Mouse (Mus musculus) neutrophil, adult 59 days (primary cell): ENCODE data around the gene Vmn1r223. TPM values are rescaled to one million over a fixed set of nuclear protein-coding genes. Genes with fewer than 3 reads are reported as not detected.

Experiments used
- total RNA-seq, 2 experiments: library from RNA; stranded (reverse); gene quantifications; 1 replicate in 1 of 2; 2 replicates in 1 of 2; pipeline ENCODE4 v1.2.4; 2023

The Vmn1r223 gene
- total RNA-seq = not detected

GRCm38 (mm10) chr13:23246834-23247233 lies at the start of gene Vmn1r223:
Vmn1r223 (plus strand) TSS chr13:23247134.

DNA sequence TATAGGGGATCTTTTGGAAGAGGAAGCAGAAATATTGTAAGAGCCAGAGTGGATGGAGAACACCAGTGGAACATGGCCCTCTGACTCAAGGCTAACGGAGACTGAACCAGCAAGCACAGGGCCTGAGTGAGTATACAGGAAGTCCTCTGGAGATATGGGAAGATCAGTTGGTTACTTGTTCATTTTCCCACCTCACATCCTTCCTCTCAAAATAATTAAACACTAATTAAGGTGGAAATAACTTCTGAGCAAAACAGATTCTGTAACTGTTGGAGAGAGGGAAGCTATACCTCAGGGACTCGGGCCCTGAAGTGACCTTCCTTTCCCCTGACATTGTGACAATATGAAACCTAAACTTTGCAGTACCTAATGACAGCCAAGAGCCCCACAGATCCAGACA lies 33.1 kb upstream of the Vmn1r223 start, which contains the start of gene Vmn1r221:
Gene Vmn1r221, plus strand, starts transcription at position 301 of the 400 bp plus-strand sequence.

GRCm38 (mm10) chr13:23235847-23236246 lies 11.1 kb upstream of the Vmn1r223 start, which contains the start of gene Vmn1r222:
Vmn1r222 (minus strand) TSS chr13:23235947.

Other genes with a start within 250 kb of the Vmn1r223 start
- gene Vmn1r213, start 239.5 kb upstream of the Vmn1r223 start, total RNA-seq = not detected
- not detected for gene Vmn1r214, start 216.7 kb upstream of the Vmn1r223 start, total RNA-seq
- gene Vmn1r215, start 179.1 kb upstream of the Vmn1r223 start, total RNA-seq = not detected
- not detected for gene Vmn1r217, start 128.9 kb upstream of the Vmn1r223 start, total RNA-seq
- gene Vmn1r218, start 114.0 kb upstream of the Vmn1r223 start, total RNA-seq = not detected
- gene Vmn1r219, start 87.8 kb upstream of the Vmn1r223 start, total RNA-seq = not detected
- gene Vmn1r220, start 59.2 kb upstream of the Vmn1r223 start, total RNA-seq = not detected
- gene Vmn1r221, start 33.0 kb upstream of the Vmn1r223 start, total RNA-seq = not detected
- not detected for gene Vmn1r222, start 11.2 kb upstream of the Vmn1r223 start, total RNA-seq
- gene Zfp322a, start 122.1 kb downstream of the Vmn1r223 start, total RNA-seq = 1 to 10 TPM; 9.4 to 9.9 TPM
- 10 to 100 TPM in 1 of 2 experiments, 1 to 10 TPM in 1; 8.7 to 10.1 TPM for gene Abt1, start 176.7 kb downstream of the Vmn1r223 start, total RNA-seq
- under 1 TPM; 0.11 to 0.29 TPM for gene Btn1a1, start 218.8 kb downstream of the Vmn1r223 start, total RNA-seq
- gene Btn2a2, start 241.7 kb downstream of the Vmn1r223 start, total RNA-seq = not detected